Mouse (Mus musculus): Measurements from ENCODE around the gene Kif23.

The Kif23 gene

DNA sequence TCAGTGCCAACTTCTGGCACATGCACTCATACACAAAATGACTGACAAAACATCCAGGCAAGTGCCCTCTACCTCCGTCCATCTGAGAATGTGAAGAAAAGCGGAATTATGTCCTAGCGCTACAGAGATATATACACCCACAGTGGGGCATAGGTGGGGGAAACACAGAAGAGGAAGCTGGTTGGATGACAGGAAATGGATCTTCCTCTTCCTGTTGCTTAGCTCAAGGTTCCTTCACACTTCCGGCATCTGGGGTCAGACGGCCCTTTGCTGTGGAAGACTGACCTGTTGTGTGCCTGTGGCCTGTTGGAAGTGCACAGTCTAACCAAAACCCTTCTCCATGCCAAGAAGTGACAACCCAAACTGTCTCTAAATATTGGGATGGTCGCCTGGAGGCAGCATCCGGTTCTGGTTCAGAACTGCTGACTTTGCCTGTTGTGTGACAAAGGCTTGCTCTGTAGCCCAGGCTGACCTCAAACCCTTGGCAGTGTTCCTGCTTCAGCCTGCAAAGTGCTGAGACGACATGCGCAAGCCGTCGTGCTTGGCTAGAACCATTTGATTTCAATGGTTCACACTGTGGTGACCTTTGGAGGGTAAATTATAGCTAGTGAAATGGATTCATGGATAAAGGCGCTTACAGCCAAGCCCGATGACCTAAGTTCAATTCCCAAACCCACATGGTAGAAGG lies 30.8 kb upstream of the Kif23 start:
- peaks cover 7% of the 10 kb centered on the region for H3K4me1 ChIP-seq (replicated peaks; ENCODE audit: low read depth, low read length)
- TF ChIP-seq NANOG (IDR thresholded peaks at IDR 0.05; ENCODE audit: borderline replicate concordance, low read length) (no peak), POU5F1 (IDR thresholded peaks at IDR 0.05; ENCODE audit: borderline replicate concordance, low read length) (no peak), CTCF (conservative IDR thresholded peaks at IDR 0.05; ENCODE audit: low read length) (no peak)
- 0 out of 2 replicates have a peak, but pooled peaks cover 5% of the 10 kb centered on the region for H3K27me3 ChIP-seq (ENCODE audit: insufficient read depth, low read length)
- H3K36me3 ChIP-seq (ENCODE audit: insufficient read depth, low read length) = no peaks in the 10 kb centered on the region
- H3K4me3 ChIP-seq (replicated peaks; ENCODE audit: low read length) = no peak overlapping the region
- no peaks in the 10 kb centered on the region for H3K9me3 ChIP-seq (ENCODE audit: low read length)

DNA sequence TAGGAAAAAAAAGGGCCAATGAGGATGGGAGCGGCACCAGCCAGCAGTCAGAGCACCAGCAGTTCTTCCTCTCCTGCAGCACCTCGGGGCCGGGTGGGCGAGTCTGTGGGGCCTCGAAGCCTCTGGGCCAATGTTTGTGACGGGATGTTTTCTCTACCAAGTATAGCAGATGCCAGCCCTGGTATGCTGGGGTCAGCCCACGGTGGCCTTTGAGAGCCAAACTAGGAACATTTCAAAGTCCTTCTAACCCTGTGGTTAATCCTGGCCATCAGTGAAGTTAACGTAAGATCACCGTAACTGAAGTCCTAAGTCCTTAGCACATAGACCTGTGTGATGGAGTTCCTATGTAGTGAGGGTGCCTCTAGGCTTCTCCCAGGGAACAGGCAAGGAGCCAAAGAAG lies 25.5 kb upstream of the Kif23 start:
- Histone ChIP-seq H3K36me3 (ENCODE audit: insufficient read depth, low read length) (no peaks in the 10 kb centered on the region), H3K4me1 (replicated peaks; ENCODE audit: low read depth, low read length) (peaks cover 14% of the 10 kb centered on the region), H3K9me3 (ENCODE audit: low read length) (no peaks in the 10 kb centered on the region), H3K27me3 (ENCODE audit: insufficient read depth, low read length) (peaks cover 21% of the 10 kb centered on the region), H3K4me3 (replicated peaks; ENCODE audit: low read length) (no peak overlapping the region)
- TF ChIP-seq POU5F1 (IDR thresholded peaks at IDR 0.05; ENCODE audit: borderline replicate concordance, low read length) = no peak
- TF ChIP-seq CTCF (conservative IDR thresholded peaks at IDR 0.05; ENCODE audit: low read length) = no peak
- TF ChIP-seq NANOG (IDR thresholded peaks at IDR 0.05; ENCODE audit: borderline replicate concordance, low read length) = no peak

DNA sequence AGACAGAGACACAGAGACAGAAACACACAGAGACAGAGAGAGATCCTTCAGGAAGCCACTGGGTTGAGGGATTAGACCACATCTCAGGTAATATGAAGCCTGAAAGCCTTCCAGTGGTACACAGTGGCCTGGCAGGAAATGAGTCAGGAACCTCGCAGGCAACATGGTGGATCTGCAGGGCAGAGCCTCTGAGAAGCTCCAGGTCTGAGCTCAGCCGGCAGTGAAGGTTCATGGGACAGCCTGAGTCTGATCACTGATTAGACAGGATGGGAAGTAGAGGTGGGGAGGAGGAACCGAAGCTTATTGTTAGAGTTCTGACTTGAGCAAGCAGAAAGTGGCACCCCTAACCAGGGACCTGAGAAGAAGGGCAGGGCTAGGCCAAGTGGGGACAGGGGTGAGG lies 24.5 kb upstream of the Kif23 start:
- no peak overlapping the region for H3K4me3 ChIP-seq (replicated peaks; ENCODE audit: low read length)
- peaks cover 14% of the 10 kb centered on the region for H3K4me1 ChIP-seq (replicated peaks; ENCODE audit: low read depth, low read length)
- H3K36me3 ChIP-seq (ENCODE audit: insufficient read depth, low read length) = no peaks in the 10 kb centered on the region
- no peaks in the 10 kb centered on the region for H3K9me3 ChIP-seq (ENCODE audit: low read length)
- peaks cover 21% of the 10 kb centered on the region for H3K27me3 ChIP-seq (ENCODE audit: insufficient read depth, low read length)
- TF ChIP-seq NANOG (IDR thresholded peaks at IDR 0.05; ENCODE audit: borderline replicate concordance, low read length) (no peak), POU5F1 (IDR thresholded peaks at IDR 0.05; ENCODE audit: borderline replicate concordance, low read length) (no peak), CTCF (conservative IDR thresholded peaks at IDR 0.05; ENCODE audit: low read length) (no peak)

DNA sequence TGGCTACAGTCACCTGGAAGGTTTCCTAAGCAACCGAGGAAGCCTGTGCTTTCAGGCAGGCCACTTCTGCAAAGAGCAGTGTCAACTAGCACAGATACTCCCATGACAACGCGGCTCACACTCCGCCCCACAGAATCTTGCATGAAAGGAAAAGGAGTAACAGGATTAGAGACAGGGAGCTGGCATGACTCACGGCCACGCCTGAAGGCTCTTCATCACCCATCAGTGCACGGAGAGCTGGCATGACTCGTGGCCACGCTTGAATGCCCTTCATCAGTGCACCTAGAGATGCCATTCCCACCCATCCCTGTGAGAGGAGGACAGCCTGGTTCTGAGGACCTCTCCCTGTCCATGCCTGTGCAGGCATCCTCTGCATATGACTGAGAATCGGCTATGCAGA lies 20.8 kb upstream of the Kif23 start:
- H3K36me3 ChIP-seq (ENCODE audit: insufficient read depth, low read length) = no peaks in the 10 kb centered on the region
- H3K4me1 ChIP-seq (replicated peaks; ENCODE audit: low read depth, low read length) = peaks cover 13% of the 10 kb centered on the region
- TF ChIP-seq POU5F1 (IDR thresholded peaks at IDR 0.05; ENCODE audit: borderline replicate concordance, low read length) (no peak), NANOG (IDR thresholded peaks at IDR 0.05; ENCODE audit: borderline replicate concordance, low read length) (no peak), CTCF (conservative IDR thresholded peaks at IDR 0.05; ENCODE audit: low read length) (no peak)
- H3K4me3 ChIP-seq (replicated peaks; ENCODE audit: low read length) = no peak overlapping the region
- H3K9me3 ChIP-seq (ENCODE audit: low read length) = no peaks in the 10 kb centered on the region
- H3K27me3 ChIP-seq (ENCODE audit: insufficient read depth, low read length) = peaks cover 16% of the 10 kb centered on the region

DNA sequence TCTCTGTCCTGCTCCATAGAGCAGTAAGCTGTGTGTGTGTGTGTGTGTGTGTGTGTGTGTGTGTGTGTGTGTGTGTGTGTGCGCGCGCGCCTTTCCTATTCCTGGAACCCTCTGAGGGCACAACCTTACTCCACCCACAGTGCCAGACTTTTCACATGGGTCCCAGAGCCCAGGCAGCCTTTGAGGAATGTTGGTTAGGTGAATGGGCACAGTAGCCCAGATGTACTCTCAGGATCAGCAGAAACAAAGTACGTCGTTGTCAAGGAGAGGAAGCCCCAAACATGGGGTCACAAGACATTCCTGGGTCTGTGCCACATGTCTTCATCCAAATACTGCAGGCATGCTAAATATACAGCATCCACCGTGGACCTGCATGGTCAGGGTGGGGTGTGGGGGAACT lies 19.4 kb upstream of the Kif23 start:
- no peaks in the 10 kb centered on the region for H3K9me3 ChIP-seq (ENCODE audit: low read length)
- no peak overlapping the region for H3K4me3 ChIP-seq (replicated peaks; ENCODE audit: low read length)
- H3K27me3 ChIP-seq (ENCODE audit: insufficient read depth, low read length) = peaks cover 16% of the 10 kb centered on the region
- no peaks in the 10 kb centered on the region for H3K36me3 ChIP-seq (ENCODE audit: insufficient read depth, low read length)
- TF ChIP-seq POU5F1 (IDR thresholded peaks at IDR 0.05; ENCODE audit: borderline replicate concordance, low read length) (no peak), CTCF (conservative IDR thresholded peaks at IDR 0.05; ENCODE audit: low read length) (no peak), NANOG (IDR thresholded peaks at IDR 0.05; ENCODE audit: borderline replicate concordance, low read length) (no peak)
- peaks cover 6% of the 10 kb centered on the region for H3K4me1 ChIP-seq (replicated peaks; ENCODE audit: low read depth, low read length)

DNA sequence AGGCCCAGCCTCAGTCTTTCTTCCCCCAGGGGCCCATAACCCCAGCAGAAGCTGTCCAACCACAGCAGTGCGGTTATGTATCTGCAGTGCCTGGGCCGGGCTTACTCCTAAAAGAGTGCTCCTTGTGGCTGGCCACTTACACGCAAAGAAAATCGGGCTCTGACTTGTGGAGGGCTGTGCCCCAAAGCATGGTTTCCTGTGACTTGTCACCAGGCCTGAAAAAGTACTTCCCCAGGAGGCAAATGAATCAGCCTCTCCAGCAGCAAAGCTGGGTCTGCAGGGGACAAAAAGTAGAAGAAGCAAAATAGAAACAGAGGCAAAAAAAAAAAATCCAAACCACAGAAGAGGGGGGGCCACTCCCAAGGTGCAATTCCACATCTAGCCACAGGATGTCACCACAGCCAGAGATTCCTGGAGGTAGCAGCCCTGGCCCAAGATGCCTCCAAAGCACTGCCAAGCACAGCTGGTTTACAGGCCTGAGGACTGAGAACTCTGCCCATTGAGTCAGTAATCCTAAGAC lies 18.9 kb upstream of the Kif23 start:
- H3K36me3 ChIP-seq (ENCODE audit: insufficient read depth, low read length) = no peaks in the 10 kb centered on the region
- H3K4me1 ChIP-seq (replicated peaks; ENCODE audit: low read depth, low read length) = peaks cover 6% of the 10 kb centered on the region
- H3K9me3 ChIP-seq (ENCODE audit: low read length) = no peaks in the 10 kb centered on the region
- no peak overlapping the region for H3K4me3 ChIP-seq (replicated peaks; ENCODE audit: low read length)
- no peak for TF ChIP-seq POU5F1 (IDR thresholded peaks at IDR 0.05; ENCODE audit: borderline replicate concordance, low read length)
- TF ChIP-seq NANOG (IDR thresholded peaks at IDR 0.05; ENCODE audit: borderline replicate concordance, low read length) = no peak
- TF ChIP-seq CTCF (conservative IDR thresholded peaks at IDR 0.05; ENCODE audit: low read length) = peak; percentile 93
- H3K27me3 ChIP-seq (ENCODE audit: insufficient read depth, low read length) = peaks cover 11% of the 10 kb centered on the region

DNA sequence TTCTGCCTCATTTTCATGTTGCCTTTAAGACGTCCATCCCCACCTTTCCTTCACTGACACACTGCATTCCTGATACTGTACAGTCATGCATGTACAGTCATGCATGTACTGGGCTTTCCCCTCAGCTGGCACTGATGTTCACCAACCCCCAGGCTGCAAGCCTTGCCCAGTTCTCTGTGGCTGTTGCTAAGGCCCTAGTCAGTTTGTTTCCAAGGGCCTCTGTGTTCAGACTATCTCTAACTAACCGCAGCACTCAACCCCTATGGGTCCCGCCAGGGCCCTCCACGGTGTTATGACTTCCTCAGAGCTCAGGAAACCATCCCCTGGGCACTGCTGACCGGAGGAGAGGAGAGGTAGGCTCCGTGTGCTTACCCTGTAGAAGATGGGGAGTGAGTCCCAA lies 16.8 kb upstream of the Kif23 start:
- TF ChIP-seq NANOG (IDR thresholded peaks at IDR 0.05; ENCODE audit: borderline replicate concordance, low read length) = no peak
- no peak for TF ChIP-seq POU5F1 (IDR thresholded peaks at IDR 0.05; ENCODE audit: borderline replicate concordance, low read length)
- no peak for TF ChIP-seq CTCF (conservative IDR thresholded peaks at IDR 0.05; ENCODE audit: low read length)
- H3K36me3 ChIP-seq (ENCODE audit: insufficient read depth, low read length) = no peaks in the 10 kb centered on the region
- peaks cover 6% of the 10 kb centered on the region for H3K4me1 ChIP-seq (replicated peaks; ENCODE audit: low read depth, low read length)
- H3K9me3 ChIP-seq (ENCODE audit: low read length) = no peaks in the 10 kb centered on the region
- peaks cover 7% of the 10 kb centered on the region; the same call in 1 of the 2 replicates for H3K27me3 ChIP-seq (ENCODE audit: insufficient read depth, low read length)
- H3K4me3 ChIP-seq (replicated peaks; ENCODE audit: low read length) = no peak overlapping the region

DNA sequence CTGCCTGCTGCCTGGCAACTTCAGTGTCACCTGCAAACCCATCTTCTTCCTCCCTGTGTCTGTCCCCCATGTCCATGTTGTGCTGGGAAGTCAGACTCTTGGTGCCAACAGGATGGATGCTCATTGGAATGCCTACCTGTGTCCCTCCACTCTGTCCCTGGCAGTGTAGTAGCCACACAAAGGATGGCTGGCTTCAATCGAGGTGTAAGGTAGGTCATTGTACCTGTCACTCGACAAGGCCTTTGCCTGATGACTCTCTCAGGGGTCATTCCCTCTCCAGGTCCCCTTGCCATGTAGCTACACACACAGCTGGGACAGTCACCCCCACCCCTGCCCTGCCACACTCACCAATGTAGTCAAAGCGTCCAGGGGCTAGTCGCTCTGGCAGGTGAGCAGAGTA lies 14.6 kb upstream of the Kif23 start:
- Histone ChIP-seq H3K4me1 (replicated peaks; ENCODE audit: low read depth, low read length) (peaks cover 6% of the 10 kb centered on the region), H3K36me3 (ENCODE audit: insufficient read depth, low read length) (no peaks in the 10 kb centered on the region), H3K9me3 (ENCODE audit: low read length) (no peaks in the 10 kb centered on the region), H3K4me3 (replicated peaks; ENCODE audit: low read length) (no peak overlapping the region), H3K27me3 (ENCODE audit: insufficient read depth, low read length) (peaks cover 7% of the 10 kb centered on the region; the same call in 1 of the 2 replicates)
- TF ChIP-seq POU5F1 (IDR thresholded peaks at IDR 0.05; ENCODE audit: borderline replicate concordance, low read length) (no peak), NANOG (IDR thresholded peaks at IDR 0.05; ENCODE audit: borderline replicate concordance, low read length) (no peak), CTCF (conservative IDR thresholded peaks at IDR 0.05; ENCODE audit: low read length) (no peak)
